Mouse (Mus musculus) MEL (cell line): Measurements from ENCODE around the gene Atg13. TPM values are rescaled to one million over a fixed set of nuclear protein-coding genes. Genes with fewer than 3 reads are reported as not detected.

Source experiments
- DNase-seq: peaks from one replicate; pipeline ENCODE4 v3.0.0; 2011; ENCODE audit warnings: low read depth, low spot score
- H3K27ac ChIP-seq: 2 replicates; pipeline ENCODE4 v1.5.1; 2012; ENCODE audit warnings: low read depth, mild to moderate bottlenecking, control low read depth, low read length, moderate library complexity; ENCODE audit not compliant: control insufficient read depth
- H3K27me3 ChIP-seq, 2 experiments: fragments of 150-350 bp in 1 of 2; sonication (generic) in 1 of 2; 2 replicates each; pipeline ENCODE4 v1.6.1; 2012; ENCODE audit warnings: low read length in 2 of 2, mild to moderate bottlenecking in 2 of 2, improper control_type of control experiment in 1 of 2, moderate library complexity in 1 of 2; ENCODE audit not compliant: insufficient read depth in 2 of 2, control insufficient read depth in 1 of 2
- H3K36me3 ChIP-seq, 2 experiments: 2 replicates each; pipeline ENCODE4 v1.6.1; 2012 to 2014; ENCODE audit warnings: low read length in 2 of 2, improper control_type of control experiment in 1 of 2, inconsistent platforms in 1 of 2, mild to moderate bottlenecking in 1 of 2; ENCODE audit not compliant: insufficient read depth in 2 of 2, control insufficient read depth in 1 of 2
- H3K4me1 ChIP-seq, 2 experiments: fragments of 150-350 bp in 1 of 2; sonication (generic) in 1 of 2; 2 replicates each; pipeline ENCODE4 v1.6.1; 2012; ENCODE audit warnings: low read length in 2 of 2, improper control_type of control experiment in 1 of 2, mild to moderate bottlenecking in 1 of 2; ENCODE audit not compliant: insufficient read depth in 2 of 2, control insufficient read depth in 1 of 2
- H3K4me3 ChIP-seq, 2 experiments: fragments of 150-350 bp in 1 of 2; sonication (generic) in 1 of 2; 2 replicates each; pipeline ENCODE4 v1.5.1; 2012; ENCODE audit warnings: low read depth in 2 of 2, low read length in 2 of 2, mild to moderate bottlenecking in 2 of 2, moderate library complexity in 2 of 2, control low read depth in 1 of 2, improper control_type of control experiment in 1 of 2; ENCODE audit not compliant: control insufficient read depth in 1 of 2, insufficient read depth in 1 of 2
- H3K79me2 ChIP-seq: 2 replicates; pipeline ENCODE4 v1.6.1; 2012; ENCODE audit warnings: mild to moderate bottlenecking, low read length, moderate library complexity; ENCODE audit not compliant: control insufficient read depth, poor library complexity, insufficient read depth
- H3K9ac ChIP-seq: 2 replicates; pipeline ENCODE4 v1.6.1; 2012; ENCODE audit warnings: low read depth, mild to moderate bottlenecking, control low read depth, low read length, moderate library complexity; ENCODE audit not compliant: control insufficient read depth, poor library complexity, severe bottlenecking
- H3K9me3 ChIP-seq: fragments of 150-350 bp; sonication (generic); replicated peaks from 2 replicates; pipeline ENCODE4 v1.6.1; 2012; ENCODE audit warnings: mild to moderate bottlenecking, low read length, improper control_type of control experiment, moderate library complexity; ENCODE audit not compliant: insufficient read depth
- BHLHE40 ChIP-seq: IDR thresholded peaks from 2 replicates; pipeline ENCODE4 v1.6.1; 2012; ENCODE audit warnings: low read depth, mild to moderate bottlenecking, inconsistent platforms, low read length, improper control_type of control experiment, borderline replicate concordance
- CHD2 ChIP-seq: IDR thresholded peaks from 2 replicates; pipeline ENCODE4 v1.6.1; 2011; ENCODE audit warnings: low read length, improper control_type of control experiment
- CTCF ChIP-seq, 3 experiments: IDR thresholded peaks in 2 of 3; conservative IDR thresholded peaks in 1 of 3; 2 replicates each; pipeline ENCODE4 v1.5.1; 2011 to 2012; ENCODE audit warnings: low read length in 3 of 3, low read depth in 2 of 3, mild to moderate bottlenecking in 2 of 3, improper control_type of control experiment in 1 of 3, inconsistent platforms in 1 of 3, mixed read lengths in 1 of 3, moderate library complexity in 1 of 3; ENCODE audit not compliant: control insufficient read depth in 1 of 3, insufficient read depth in 1 of 3, poor library complexity in 1 of 3, severe bottlenecking in 1 of 3
- E2F4 ChIP-seq: IDR thresholded peaks from 2 replicates; pipeline ENCODE4 v1.6.1; 2011; ENCODE audit warnings: low read depth, low read length, improper control_type of control experiment, borderline replicate concordance
- EP300 ChIP-seq, 2 experiments: IDR thresholded peaks; 2 replicates each; pipeline ENCODE4 v1.6.1; 2011; ENCODE audit warnings: improper control_type of control experiment in 2 of 2, low read length in 2 of 2, low read depth in 1 of 2, mild to moderate bottlenecking in 1 of 2
- GATA1 ChIP-seq: IDR thresholded peaks from 2 replicates; pipeline ENCODE4 v1.6.1; 2011; ENCODE audit warnings: low read depth, low read length, improper control_type of control experiment
- HCFC1 ChIP-seq: IDR thresholded peaks from 2 replicates; pipeline ENCODE4 v1.6.1; 2012; ENCODE audit warnings: low read depth, mild to moderate bottlenecking, inconsistent platforms, low read length, improper control_type of control experiment, moderate library complexity
- MAFK ChIP-seq: IDR thresholded peaks from 2 replicates; pipeline ENCODE4 v1.6.1; 2011; ENCODE audit warnings: low read depth, mild to moderate bottlenecking, low read length, improper control_type of control experiment, borderline replicate concordance
- MAX ChIP-seq: IDR thresholded peaks from 2 replicates; pipeline ENCODE4 v1.6.1; 2011; ENCODE audit warnings: low read length, improper control_type of control experiment
- MAZ ChIP-seq: IDR thresholded peaks from 2 replicates; pipeline ENCODE4 v1.6.1; 2012; ENCODE audit warnings: low read depth, mild to moderate bottlenecking, inconsistent platforms, low read length, improper control_type of control experiment
- MEF2A ChIP-seq: IDR thresholded peaks from 2 replicates; pipeline ENCODE4 v1.6.1; 2014; ENCODE audit warnings: low read depth, mild to moderate bottlenecking, inconsistent platforms, low read length, improper control_type of control experiment; ENCODE audit not compliant: poor library complexity, insufficient replicate concordance, severe bottlenecking; ENCODE audit errors: extremely low read depth
- MXI1 ChIP-seq: IDR thresholded peaks from 2 replicates; pipeline ENCODE4 v1.6.1; 2011; ENCODE audit warnings: mild to moderate bottlenecking, low read depth, low read length, improper control_type of control experiment
- MYB ChIP-seq: IDR thresholded peaks from 2 replicates; pipeline ENCODE4 v1.6.1; 2011; ENCODE audit warnings: mild to moderate bottlenecking, low read depth, low read length, improper control_type of control experiment
- MYC ChIP-seq: IDR thresholded peaks from 2 replicates; pipeline ENCODE4 v1.6.1; 2011; ENCODE audit warnings: low read depth, mild to moderate bottlenecking, low read length, improper control_type of control experiment, moderate library complexity
- NELFE ChIP-seq: IDR thresholded peaks from 2 replicates; pipeline ENCODE4 v1.6.1; 2011; ENCODE audit warnings: low read depth, low read length, improper control_type of control experiment
- NRF1 ChIP-seq: IDR thresholded peaks from 2 replicates; pipeline ENCODE4 v1.6.1; 2014; ENCODE audit warnings: low read depth, mild to moderate bottlenecking, inconsistent platforms, low read length, improper control_type of control experiment, moderate library complexity; ENCODE audit not compliant: poor library complexity, insufficient read depth, severe bottlenecking
- POLR2A ChIP-seq, 2 experiments: IDR thresholded peaks; 2 replicates each; pipeline ENCODE4 v1.6.1; 2011 to 2012; ENCODE audit warnings: low read length in 2 of 2, mild to moderate bottlenecking in 2 of 2, control low read depth in 1 of 2, improper control_type of control experiment in 1 of 2, low read depth in 1 of 2, moderate library complexity in 1 of 2; ENCODE audit not compliant: control insufficient read depth in 1 of 2, insufficient read depth in 1 of 2, poor library complexity in 1 of 2
- POLR2AphosphoS2 ChIP-seq: IDR thresholded peaks from 2 replicates; pipeline ENCODE4 v1.6.1; 2011; ENCODE audit warnings: low read length, improper control_type of control experiment
- POLR2AphosphoS5 ChIP-seq: IDR thresholded peaks from 2 replicates; pipeline ENCODE4 v1.6.1; 2012; ENCODE audit warnings: low read depth, borderline replicate concordance, mild to moderate bottlenecking, inconsistent platforms, low read length, moderate library complexity, mixed read lengths
- RAD21 ChIP-seq: IDR thresholded peaks from 2 replicates; pipeline ENCODE4 v1.6.1; 2011; ENCODE audit warnings: mild to moderate bottlenecking, low read depth, low read length, improper control_type of control experiment
- SIN3A ChIP-seq: IDR thresholded peaks from 2 replicates; pipeline ENCODE4 v1.6.1; 2012; ENCODE audit warnings: low read length, improper control_type of control experiment, inconsistent platforms
- SMC3 ChIP-seq: IDR thresholded peaks from 2 replicates; pipeline ENCODE4 v1.6.1; 2011; ENCODE audit warnings: low read depth, low read length, improper control_type of control experiment
- TAL1 ChIP-seq: IDR thresholded peaks from 2 replicates; pipeline ENCODE4 v1.6.1; 2012; ENCODE audit warnings: mild to moderate bottlenecking, inconsistent platforms, low read length, moderate library complexity, mixed read lengths
- TBP ChIP-seq: IDR thresholded peaks from 2 replicates; pipeline ENCODE4 v1.8.0; 2011; ENCODE audit warnings: low read depth, low read length, improper control_type of control experiment
- TCF12 ChIP-seq: IDR thresholded peaks from 2 replicates; pipeline ENCODE4 v1.6.1; 2014; ENCODE audit warnings: low read depth, mild to moderate bottlenecking, inconsistent platforms, low read length, improper control_type of control experiment, moderate library complexity
- USF1 ChIP-seq: IDR thresholded peaks from 2 replicates; pipeline ENCODE4 v1.6.1; 2014; ENCODE audit warnings: low read depth, mild to moderate bottlenecking, inconsistent platforms, low read length, improper control_type of control experiment, moderate library complexity
- USF2 ChIP-seq, 2 experiments: IDR thresholded peaks; 2 replicates each; pipeline ENCODE4 v1.6.1; 2011 to 2012; ENCODE audit warnings: improper control_type of control experiment in 2 of 2, low read length in 2 of 2, borderline replicate concordance in 1 of 2, inconsistent platforms in 1 of 2, low read depth in 1 of 2, mild to moderate bottlenecking in 1 of 2; ENCODE audit not compliant: insufficient read depth in 1 of 2
- ZMIZ1 ChIP-seq: IDR thresholded peaks from 2 replicates; pipeline ENCODE4 v1.6.1; 2012; ENCODE audit warnings: low read depth, mild to moderate bottlenecking, inconsistent platforms, low read length, improper control_type of control experiment, moderate library complexity
- ZNF384 ChIP-seq: IDR thresholded peaks from 2 replicates; pipeline ENCODE4 v1.6.1; 2012; ENCODE audit warnings: low read depth, mild to moderate bottlenecking, inconsistent platforms, low read length, improper control_type of control experiment
- polyA plus RNA-seq, 2 experiments: library from polyadenylated mRNA; stranded (reverse) in 1 of 2; unstranded in 1 of 2; fragments of >175 nt in 1 of 2; fragments of >200 nt in 1 of 2; gene quantifications; 2 replicates each; pipeline versions ENCODE4 v1.2.1 to v1.2.4; 2012; ENCODE audit warnings: low replicate concordance in 2 of 2, low read depth in 1 of 2; ENCODE audit not compliant: insufficient read length in 2 of 2, insufficient read depth in 1 of 2, missing spikeins in 1 of 2
- total RNA-seq: library from RNA; depleted of rRNA; stranded (reverse); fragments of 300-350 nt; gene quantifications from 2 replicates; pipeline ENCODE4 v1.2.3, GENCODE M21; 2012

The Atg13 gene
- total and polyA plus RNA-seq, 3 experiments = 8.4 to 27.7 TPM; not detected in 1

DNA sequence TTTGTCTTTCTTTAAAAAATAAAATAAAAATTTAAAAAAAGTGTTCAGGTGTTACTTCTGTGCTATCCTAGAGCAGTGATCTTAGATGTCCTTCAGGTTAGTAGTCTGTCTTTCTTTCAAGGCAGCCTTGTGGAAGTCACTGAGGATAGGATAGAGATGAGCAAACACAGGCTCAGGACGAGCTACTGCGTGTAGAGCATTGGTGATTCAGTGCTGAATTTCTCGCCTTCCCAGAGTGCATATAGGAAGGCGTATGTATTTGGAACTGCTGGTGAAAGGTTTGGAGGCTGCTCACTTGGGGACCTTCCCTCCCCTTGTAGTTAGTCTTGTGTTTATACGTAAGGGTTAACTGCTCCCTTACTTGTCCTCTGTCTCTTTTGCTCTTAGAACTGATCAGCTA is 24.8 kb upstream of the Atg13 start:
- Histone ChIP-seq H3K27me3 (no peaks in the 10 kb centered on the region), H3K4me1 (peaks cover 5 to 7% of the 10 kb centered on the region in 2 experiments; a peak in 3 of 4 replicates), H3K4me3 (no peak overlapping the region), H3K27ac (no peak overlapping the region), H3K36me3 (peaks cover 0 to 10% of the 10 kb centered on the region in 2 experiments; a peak in 3 of 4 replicates), H3K79me2 (peaks cover 45% of the 10 kb centered on the region)
- no peak for DNase-seq
- TF ChIP-seq ZNF384 (no peak), USF1 (no peak), POLR2AphosphoS2 (no peak), USF2 (IDR thresholded peaks at IDR 0.05; ENCODE audit: borderline replicate concordance in 1 of 2, insufficient read depth in 1 of 2, low read depth in 1 of 2, low read length in 2 of 2) (no peak)
- TF ChIP-seq, all 39 proteins: peak for 0
- H3K9ac ChIP-seq = no peak overlapping the region
- no peaks in the 10 kb centered on the region for H3K9me3 ChIP-seq

DNA sequence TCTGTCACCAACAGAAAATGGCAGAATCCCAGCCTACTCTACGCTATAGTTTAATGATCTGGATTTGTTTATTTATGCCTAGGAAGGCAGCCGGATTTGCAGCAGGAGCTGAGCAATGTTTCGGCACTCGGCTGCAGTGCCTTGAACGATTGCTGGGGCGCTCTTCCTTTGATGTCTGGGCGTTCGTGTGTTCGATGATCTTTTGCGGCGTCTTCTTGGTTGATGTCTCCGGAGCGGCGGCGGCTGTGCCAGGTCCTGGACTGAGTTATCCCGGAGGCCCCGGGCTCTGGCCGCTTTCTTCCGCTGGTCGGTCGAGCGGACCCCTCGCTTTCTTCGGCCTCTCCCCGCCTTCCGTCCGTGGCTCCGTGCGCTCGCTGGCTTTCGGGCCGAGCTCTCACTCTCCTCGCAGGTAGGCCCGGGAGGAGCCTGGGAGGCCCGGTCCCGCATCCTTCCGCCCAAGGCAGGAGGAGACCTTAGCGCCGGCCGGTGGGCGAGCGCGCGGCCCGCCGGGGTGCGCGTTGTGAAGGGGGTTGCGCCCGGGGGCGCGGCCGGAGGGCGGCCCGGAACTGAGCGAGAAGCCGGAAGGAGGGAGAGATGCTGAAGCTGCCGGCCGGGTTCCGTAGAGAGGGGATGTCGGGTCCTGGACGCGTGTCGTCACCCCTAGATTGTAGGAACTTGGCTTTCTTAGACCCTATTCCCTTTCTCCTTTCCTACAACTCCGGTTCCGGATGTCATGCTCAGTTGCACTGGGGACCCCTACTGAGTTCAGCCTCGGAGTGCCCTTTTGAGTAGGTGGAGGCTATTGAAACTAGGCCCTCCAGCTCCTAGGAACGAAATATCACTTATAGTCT is 19.8 kb upstream of the Atg13 start, which contains the start of gene Ambra1:
Gene Ambra1 (plus strand): TSS at position 164 of the 851 bp plus-strand sequence.
- DNase-seq = peak; percentile 95
- peak within 1 kb of the TSS; percentile 77 for H3K27ac ChIP-seq
- no peaks in the 10 kb centered on the region for H3K27me3 ChIP-seq
- H3K4me3 ChIP-seq = peak within 1 kb of the TSS; percentile 92 to 98
- peaks cover 0 to 13% of the 10 kb centered on the region in 2 experiments; a peak in 1 of 4 replicates for H3K36me3 ChIP-seq
- H3K9me3 ChIP-seq = no peaks in the 10 kb centered on the region
- peaks cover 7 to 13% of the 10 kb centered on the region in 2 experiments for H3K4me1 ChIP-seq
- peaks cover 29% of the 10 kb centered on the region for H3K79me2 ChIP-seq
- H3K9ac ChIP-seq = peak within 1 kb of the TSS; percentile 94
- TF ChIP-seq MYC = peak; percentile 47; the same call in 1 of the 2 replicates
- TF ChIP-seq POLR2AphosphoS2 = peak; percentile 79
- TF ChIP-seq POLR2A (IDR thresholded peaks at IDR 0.05; ENCODE audit: control insufficient read depth in 1 of 2, insufficient read depth in 1 of 2, low read depth in 1 of 2, low read length in 2 of 2, poor library complexity in 1 of 2) = peak; percentile 30 to 67; a peak in 1 of 4 replicates
- TF ChIP-seq HCFC1 = peak; percentile 93
- peak; percentile 99 for TF ChIP-seq SIN3A
- peak; percentile 84 for TF ChIP-seq MXI1
- TF ChIP-seq MYB = no peak
- no peak for TF ChIP-seq TAL1
- TF ChIP-seq USF2 (IDR thresholded peaks at IDR 0.05; ENCODE audit: borderline replicate concordance in 1 of 2, insufficient read depth in 1 of 2, low read depth in 1 of 2, low read length in 2 of 2) = no peak
- no peak for TF ChIP-seq POLR2AphosphoS5
- no peak for TF ChIP-seq CTCF (IDR thresholded peaks at IDR 0.05 in 2 of 3, conservative IDR thresholded peaks at IDR 0.05 in 1 of 3; ENCODE audit: control insufficient read depth in 1 of 3, insufficient read depth in 1 of 3, low read depth in 2 of 3, low read length in 3 of 3, poor library complexity in 1 of 3, severe bottlenecking in 1 of 3)
- TF ChIP-seq SMC3 = no peak
- TF ChIP-seq MAX = peak; percentile 61; the same call in 1 of the 2 replicates
- no peak for TF ChIP-seq EP300 (IDR thresholded peaks at IDR 0.05; ENCODE audit: low read depth in 1 of 2, low read length in 2 of 2)
- TF ChIP-seq RAD21 = no peak
- TF ChIP-seq GATA1 = no peak
- TF ChIP-seq MAFK = no peak
- no peak; the same call in 1 of the 2 replicates for TF ChIP-seq NRF1
- no peak for TF ChIP-seq MEF2A
- peak; percentile 32 for TF ChIP-seq TCF12
- TF ChIP-seq CHD2 = no peak
- no peak for TF ChIP-seq E2F4
- TF ChIP-seq TBP = peak; percentile 88
- TF ChIP-seq MAZ = peak; percentile 76; the same call in 1 of the 2 replicates
- no peak for TF ChIP-seq BHLHE40
- peak; percentile 69 for TF ChIP-seq NELFE
- TF ChIP-seq ZMIZ1 = peak; percentile 62; the same call in 1 of the 2 replicates
